Mouse (Mus musculus): ENCODE measurements around the gene Fbxw7. TPM values are rescaled to one million over a fixed set of nuclear protein-coding genes. Genes with fewer than 3 reads are reported as not detected.

Gene Fbxw7
- total RNA-seq (2014; fragmentation: Nextera tagmentation) (13.4 and 16.8 TPM in 2 replicates), total RNA-seq (2017) (24.0 and 27.5 TPM in 2 replicates), polyA plus RNA-seq (2012) (5.3 and 5.8 TPM in 2 replicates)

DNA sequence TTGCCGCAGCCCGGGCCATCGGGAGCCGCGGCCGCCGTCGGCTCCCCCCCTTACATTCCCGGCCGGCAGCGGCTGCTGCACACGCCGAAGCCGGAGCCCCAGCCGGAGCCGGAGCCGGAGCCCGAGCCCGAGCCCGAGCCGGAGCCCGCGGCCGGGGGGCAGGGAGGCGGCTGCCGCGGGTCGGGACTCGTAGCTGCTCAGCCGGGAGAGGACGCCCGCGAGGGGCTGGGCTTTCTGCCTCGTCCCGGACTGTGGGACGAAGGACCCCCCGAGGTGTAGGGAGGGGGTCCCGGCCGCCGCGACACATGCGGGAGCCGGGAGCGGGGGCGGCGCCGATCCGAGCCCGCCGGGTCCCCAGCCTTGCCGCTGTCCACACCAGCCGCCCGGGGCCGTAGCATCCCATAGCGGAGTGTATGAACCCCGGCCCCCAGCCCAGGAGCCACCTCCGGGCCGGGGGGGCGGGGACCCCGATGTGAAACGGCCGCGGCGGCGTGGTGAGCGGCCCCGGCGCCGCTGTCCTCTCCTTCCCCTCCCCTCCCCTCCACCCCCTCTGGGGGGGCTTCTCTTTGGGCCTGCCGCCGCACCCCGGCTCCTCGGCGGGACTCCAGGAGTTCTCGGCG lies at the start of gene Fbxw7:
Gene Fbxw7 (plus strand): TSS at position 507 of the 620 bp plus-strand sequence.
- TF ChIP-seq GATA1 (IDR thresholded peaks at IDR 0.05; ENCODE audit: borderline replicate concordance, low read length) (no peak), CTCF (IDR thresholded peaks at IDR 0.05; ENCODE audit: low read depth, low read length) (no peak), TAL1 (conservative IDR thresholded peaks at IDR 0.05; ENCODE audit: low read depth, low read length) (no peak), POLR2AphosphoS5 (IDR thresholded peaks at IDR 0.05; ENCODE audit: insufficient replicate concordance, low read depth, low read length) (no peak), GATA2 (IDR thresholded peaks at IDR 0.05; ENCODE audit: borderline replicate concordance, low read depth, low read length) (no peak)
- Histone ChIP-seq H3K4me3 (ENCODE audit: low read depth, low read length) (peak within 1 kb of the TSS; percentile 95), H3K4me1 (ENCODE audit: insufficient read depth, low read depth, low read length) (peaks cover 41% of the 10 kb centered on the region), H3K9me3 (replicated peaks) (no peaks in the 10 kb centered on the region), H3K36me3 (replicated peaks) (peaks cover 24% of the 10 kb centered on the region), H3K27me3 (ENCODE audit: insufficient read depth, low read length) (no peaks in the 10 kb centered on the region)
- ATAC-seq (ENCODE audit: extremely low read depth, insufficient number of reproducible peaks, low FRiP score, poor library complexity, severe bottlenecking) (no peak), DNase-seq (ENCODE audit: low spot score) (peak; percentile 23)

DNA sequence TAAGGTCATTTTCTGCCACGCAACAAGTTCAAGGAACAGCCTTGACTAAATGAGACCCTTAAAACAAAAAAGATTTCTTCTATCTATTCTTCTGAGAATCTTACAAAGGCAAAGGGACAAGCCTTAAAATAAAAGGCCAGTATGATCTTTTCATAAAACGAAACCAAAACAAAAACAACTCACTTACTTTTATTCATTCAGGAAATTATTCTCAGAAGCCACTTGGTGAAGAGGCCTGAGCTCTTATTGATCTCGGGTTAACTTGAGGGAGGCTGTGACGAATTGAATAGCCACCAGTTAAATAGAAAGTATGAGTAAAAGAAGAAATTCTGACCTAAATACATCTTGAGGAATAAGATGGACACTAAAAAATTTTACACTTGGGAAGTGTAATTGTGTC lies 46.1 kb upstream of the Fbxw7 start:
- Histone ChIP-seq H3K4me3 (ENCODE audit: low read depth, low read length) (no peak overlapping the region), H3K36me3 (replicated peaks) (no peaks in the 10 kb centered on the region), H3K9me3 (replicated peaks) (no peaks in the 10 kb centered on the region), H3K4me1 (ENCODE audit: insufficient read depth, low read depth, low read length) (peaks cover 37% of the 10 kb centered on the region), H3K27me3 (ENCODE audit: insufficient read depth, low read length) (no peaks in the 10 kb centered on the region)
- ATAC-seq (ENCODE audit: extremely low read depth, insufficient number of reproducible peaks, low FRiP score, poor library complexity, severe bottlenecking) (no peak), DNase-seq (ENCODE audit: low spot score) (no peak)
- no peak for TF ChIP-seq CTCF (IDR thresholded peaks at IDR 0.05; ENCODE audit: low read depth, low read length)
- TF ChIP-seq TAL1 (conservative IDR thresholded peaks at IDR 0.05; ENCODE audit: low read depth, low read length), result no peak
- no peak for TF ChIP-seq GATA2 (IDR thresholded peaks at IDR 0.05; ENCODE audit: borderline replicate concordance, low read depth, low read length)
- TF ChIP-seq GATA1 (IDR thresholded peaks at IDR 0.05; ENCODE audit: borderline replicate concordance, low read length), result no peak
- TF ChIP-seq POLR2AphosphoS5 (IDR thresholded peaks at IDR 0.05; ENCODE audit: insufficient replicate concordance, low read depth, low read length), result no peak

DNA sequence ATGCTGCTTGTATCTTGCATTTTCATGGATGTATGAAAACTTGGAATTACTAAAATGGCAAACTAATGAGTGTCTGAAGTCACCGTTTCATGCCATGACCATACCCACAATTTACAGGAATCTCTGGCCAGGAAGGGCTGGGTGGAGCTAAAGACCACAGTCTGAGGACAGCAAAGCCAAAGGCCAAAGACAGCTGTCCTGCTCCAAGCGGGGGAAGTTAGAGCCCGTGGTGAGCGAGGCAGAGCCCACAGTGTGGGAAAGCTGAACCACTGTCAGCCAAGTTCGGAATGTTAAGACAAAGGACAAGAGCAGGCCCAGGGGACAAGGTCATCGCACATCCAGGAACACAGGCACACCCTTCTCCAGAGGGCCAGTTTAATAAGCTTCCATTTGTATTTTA lies 45.7 kb upstream of the Fbxw7 start:
- peaks cover 37% of the 10 kb centered on the region for H3K4me1 ChIP-seq (ENCODE audit: insufficient read depth, low read depth, low read length)
- no peak for TF ChIP-seq TAL1 (conservative IDR thresholded peaks at IDR 0.05; ENCODE audit: low read depth, low read length)
- TF ChIP-seq POLR2AphosphoS5 (IDR thresholded peaks at IDR 0.05; ENCODE audit: insufficient replicate concordance, low read depth, low read length), result no peak
- H3K27me3 ChIP-seq (ENCODE audit: insufficient read depth, low read length), result no peaks in the 10 kb centered on the region
- DNase-seq (ENCODE audit: low spot score) (no peak), ATAC-seq (ENCODE audit: extremely low read depth, insufficient number of reproducible peaks, low FRiP score, poor library complexity, severe bottlenecking) (no peak)
- no peaks in the 10 kb centered on the region for H3K9me3 ChIP-seq (replicated peaks)
- no peaks in the 10 kb centered on the region for H3K36me3 ChIP-seq (replicated peaks)
- no peak overlapping the region for H3K4me3 ChIP-seq (ENCODE audit: low read depth, low read length)

DNA sequence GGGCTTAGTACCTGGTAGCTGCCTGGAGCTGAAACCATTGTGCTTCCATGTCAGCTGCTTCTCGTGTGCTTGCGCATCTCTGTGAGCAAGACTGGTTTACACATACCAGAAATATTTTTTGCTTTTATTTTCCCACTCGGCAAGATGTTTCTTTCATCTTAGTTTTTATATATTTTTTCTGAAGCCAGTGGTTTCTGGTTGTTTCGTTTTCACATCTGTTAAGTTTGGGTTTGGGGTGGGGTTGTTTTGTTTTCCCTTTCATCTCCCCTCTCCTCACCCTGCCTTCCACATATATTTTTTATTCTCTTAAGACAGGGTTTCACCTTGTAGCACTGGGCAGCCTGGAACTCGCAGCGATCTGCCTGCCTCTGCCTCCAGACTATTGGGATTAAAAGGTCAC lies 44.5 kb upstream of the Fbxw7 start:
- DNase-seq (ENCODE audit: low spot score) (no peak), ATAC-seq (ENCODE audit: extremely low read depth, insufficient number of reproducible peaks, low FRiP score, poor library complexity, severe bottlenecking) (no peak)
- Histone ChIP-seq H3K9me3 (replicated peaks) (no peaks in the 10 kb centered on the region), H3K27me3 (ENCODE audit: insufficient read depth, low read length) (no peaks in the 10 kb centered on the region), H3K4me3 (ENCODE audit: low read depth, low read length) (no peak overlapping the region), H3K36me3 (replicated peaks) (no peaks in the 10 kb centered on the region), H3K4me1 (ENCODE audit: insufficient read depth, low read depth, low read length) (peaks cover 37% of the 10 kb centered on the region)
- no peak for TF ChIP-seq POLR2AphosphoS5 (IDR thresholded peaks at IDR 0.05; ENCODE audit: insufficient replicate concordance, low read depth, low read length)
- TF ChIP-seq TAL1 (conservative IDR thresholded peaks at IDR 0.05; ENCODE audit: low read depth, low read length), result no peak
- no peak for TF ChIP-seq GATA1 (IDR thresholded peaks at IDR 0.05; ENCODE audit: borderline replicate concordance, low read length)
- TF ChIP-seq CTCF (IDR thresholded peaks at IDR 0.05; ENCODE audit: low read depth, low read length), result no peak
- no peak for TF ChIP-seq GATA2 (IDR thresholded peaks at IDR 0.05; ENCODE audit: borderline replicate concordance, low read depth, low read length)

DNA sequence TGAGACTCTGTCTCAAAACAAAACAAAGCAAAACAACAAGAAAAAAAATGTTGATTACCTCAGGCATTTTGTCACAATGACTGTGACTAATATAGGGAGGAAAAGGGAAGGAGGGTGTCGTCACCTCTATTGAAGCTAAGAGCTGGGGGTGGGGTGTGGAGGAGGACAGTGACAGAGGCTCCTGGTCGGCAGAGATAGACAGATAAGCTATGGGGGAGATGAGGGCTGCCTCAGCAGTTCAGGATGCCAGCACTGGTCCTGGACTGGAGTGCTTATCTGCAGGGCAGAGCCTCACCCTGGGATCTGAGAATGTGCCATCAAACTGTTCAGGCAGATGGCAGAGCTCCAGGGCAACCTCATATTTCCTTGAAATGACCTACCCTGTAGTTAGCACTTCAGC lies 43.1 kb upstream of the Fbxw7 start:
- ATAC-seq (ENCODE audit: extremely low read depth, insufficient number of reproducible peaks, low FRiP score, poor library complexity, severe bottlenecking), result peak; percentile 99
- Histone ChIP-seq H3K4me1 (ENCODE audit: insufficient read depth, low read depth, low read length) (peaks cover 37% of the 10 kb centered on the region), H3K4me3 (ENCODE audit: low read depth, low read length) (peak overlapping the region; percentile 63; the same call in 1 of the 2 replicates), H3K36me3 (replicated peaks) (no peaks in the 10 kb centered on the region), H3K27me3 (ENCODE audit: insufficient read depth, low read length) (no peaks in the 10 kb centered on the region), H3K9me3 (replicated peaks) (no peaks in the 10 kb centered on the region)
- peak; percentile 69 for DNase-seq (ENCODE audit: low spot score)
- TF ChIP-seq POLR2AphosphoS5 (IDR thresholded peaks at IDR 0.05; ENCODE audit: insufficient replicate concordance, low read depth, low read length) (no peak), TAL1 (conservative IDR thresholded peaks at IDR 0.05; ENCODE audit: low read depth, low read length) (peak; percentile 34; the same call in 1 of the 2 replicates), GATA1 (IDR thresholded peaks at IDR 0.05; ENCODE audit: borderline replicate concordance, low read length) (no peak), GATA2 (IDR thresholded peaks at IDR 0.05; ENCODE audit: borderline replicate concordance, low read depth, low read length) (no peak), CTCF (IDR thresholded peaks at IDR 0.05; ENCODE audit: low read depth, low read length) (no peak)

DNA sequence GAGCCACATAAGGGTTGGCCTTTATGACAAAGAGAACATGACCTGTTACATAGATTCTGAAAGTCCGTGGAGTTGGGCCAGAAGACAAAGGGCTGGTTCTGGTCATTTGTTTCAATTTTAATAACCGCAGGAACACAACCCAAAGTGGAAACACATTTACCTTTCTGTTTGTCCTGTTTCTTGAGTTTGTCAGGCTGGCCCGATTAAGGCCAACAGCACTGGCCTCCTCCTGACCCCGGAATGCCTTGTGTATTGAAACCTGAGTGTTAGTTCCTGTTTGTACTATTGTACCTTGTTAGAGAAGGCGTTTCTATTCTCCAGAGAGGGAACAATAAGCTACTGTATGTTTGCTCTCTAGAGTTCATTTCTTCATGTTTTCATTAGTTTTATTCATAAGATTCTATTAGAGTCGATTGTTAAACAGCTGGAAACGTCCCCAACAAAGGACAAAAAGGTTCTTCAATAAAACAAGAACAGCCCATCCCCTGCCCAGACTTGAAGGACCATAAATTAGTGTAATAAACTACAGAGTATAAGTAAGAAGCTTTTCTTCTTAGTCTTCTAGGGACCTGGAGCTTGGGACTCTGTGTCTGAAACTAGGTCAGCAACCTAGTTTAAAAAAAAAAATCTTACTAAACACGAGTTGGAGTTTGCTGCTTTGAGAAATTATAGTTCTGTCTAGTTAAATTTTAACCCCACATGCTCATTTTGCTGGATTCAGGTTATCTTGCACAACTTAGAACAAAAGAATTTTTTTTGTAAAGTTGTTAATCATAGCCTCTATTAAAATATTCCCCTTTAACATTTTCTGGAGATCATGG lies 40.6 kb upstream of the Fbxw7 start:
- no peak for DNase-seq (ENCODE audit: low spot score)
- no peak overlapping the region for H3K4me3 ChIP-seq (ENCODE audit: low read depth, low read length)
- no peaks in the 10 kb centered on the region for H3K9me3 ChIP-seq (replicated peaks)
- peaks cover 33% of the 10 kb centered on the region for H3K4me1 ChIP-seq (ENCODE audit: insufficient read depth, low read depth, low read length)
- TF ChIP-seq CTCF (IDR thresholded peaks at IDR 0.05; ENCODE audit: low read depth, low read length) (no peak), GATA1 (IDR thresholded peaks at IDR 0.05; ENCODE audit: borderline replicate concordance, low read length) (no peak), POLR2AphosphoS5 (IDR thresholded peaks at IDR 0.05; ENCODE audit: insufficient replicate concordance, low read depth, low read length) (no peak), GATA2 (IDR thresholded peaks at IDR 0.05; ENCODE audit: borderline replicate concordance, low read depth, low read length) (no peak), TAL1 (conservative IDR thresholded peaks at IDR 0.05; ENCODE audit: low read depth, low read length) (no peak)
- no peak for ATAC-seq (ENCODE audit: extremely low read depth, insufficient number of reproducible peaks, low FRiP score, poor library complexity, severe bottlenecking)
- H3K36me3 ChIP-seq (replicated peaks), result no peaks in the 10 kb centered on the region
- H3K27me3 ChIP-seq (ENCODE audit: insufficient read depth, low read length), result no peaks in the 10 kb centered on the region

Data from G1E (cell line).